Mouse (Mus musculus): ENCODE data around the gene Wrap53. TPM values are rescaled to one million over a fixed set of nuclear protein-coding genes. Genes with fewer than 3 reads are reported as not detected.
"Not testable (repeated sequence)": the region's sequence is repeated elsewhere in the genome, so short reads cannot be mapped to it uniquely, and the experiment has no call there.

Gene Wrap53
- total RNA-seq (2014; fragmentation: Nextera tagmentation), result 8.0 and 18.8 TPM in 2 replicates
- 6.5 and 11.3 TPM in 2 replicates for total RNA-seq (2017)

- peak; percentile 70 for ATAC-seq (replicated peaks; ENCODE audit: poor library complexity, severe bottlenecking)
Measured at GRCm38 (mm10) chr11:69580091-69580514, at the start of gene Wrap53, which contains the start of gene Trp53. Gene Wrap53, minus strand, starts transcription at chr11:69580255. Gene Trp53, plus strand, starts transcription at chr11:69580359.

- ATAC-seq (replicated peaks; ENCODE audit: poor library complexity, severe bottlenecking), result no peak
Measured at GRCm38 (mm10) chr11:69629802-69630201, 49.7 kb upstream of the Wrap53 start.

- peak; percentile 30 for ATAC-seq (replicated peaks; ENCODE audit: poor library complexity, severe bottlenecking)
Measured at GRCm38 (mm10) chr11:69628286-69628685, 48.2 kb upstream of the Wrap53 start.

DNA sequence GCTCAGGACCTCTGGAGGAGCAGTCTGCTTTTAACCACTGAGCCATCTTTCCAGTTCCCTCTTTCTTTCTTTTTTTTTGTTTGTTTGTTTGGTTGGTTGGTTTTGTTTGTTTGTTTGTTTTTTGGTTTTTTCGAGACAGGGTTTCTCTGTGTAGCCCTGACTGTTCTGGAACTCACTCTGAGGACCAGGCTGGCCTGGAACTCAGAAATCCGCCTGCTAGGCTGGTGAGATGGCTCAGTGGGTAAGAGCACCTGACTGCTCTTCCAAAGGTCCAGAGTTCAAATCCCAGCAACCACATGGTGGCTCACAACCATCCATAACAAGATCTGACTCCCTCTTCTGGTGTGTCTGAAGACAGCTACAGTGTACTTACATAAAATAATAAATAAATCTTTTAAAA, 44.3 kb upstream of the Wrap53 start:
- ATAC-seq (replicated peaks; ENCODE audit: poor library complexity, severe bottlenecking), result not testable (repeated sequence)

GRCm38 (mm10) chr11:69623006-69623405, 43.0 kb upstream of the Wrap53 start:
- ATAC-seq (replicated peaks; ENCODE audit: poor library complexity, severe bottlenecking), result no peak

DNA sequence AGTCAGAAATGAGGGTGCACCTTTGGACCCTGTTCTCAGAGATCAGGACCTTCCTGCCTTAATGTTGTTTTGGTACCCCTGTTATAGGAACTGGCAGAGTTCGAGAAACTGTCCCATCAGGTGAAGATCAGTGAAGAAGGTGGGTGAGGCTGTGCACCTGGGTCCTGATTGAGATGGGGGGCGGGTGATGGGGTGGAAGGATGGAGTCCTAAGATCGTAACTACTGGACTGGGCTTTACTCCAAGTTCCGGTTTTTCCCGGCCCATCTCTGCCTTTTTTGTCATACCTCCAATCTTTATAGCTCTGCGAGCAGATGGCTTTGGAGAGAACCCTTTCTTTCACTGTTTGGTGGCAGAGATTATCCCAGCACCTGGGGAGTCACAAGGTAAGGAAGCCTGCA, 42.4 kb upstream of the Wrap53 start:
- no peak for ATAC-seq (replicated peaks; ENCODE audit: poor library complexity, severe bottlenecking)

DNA sequence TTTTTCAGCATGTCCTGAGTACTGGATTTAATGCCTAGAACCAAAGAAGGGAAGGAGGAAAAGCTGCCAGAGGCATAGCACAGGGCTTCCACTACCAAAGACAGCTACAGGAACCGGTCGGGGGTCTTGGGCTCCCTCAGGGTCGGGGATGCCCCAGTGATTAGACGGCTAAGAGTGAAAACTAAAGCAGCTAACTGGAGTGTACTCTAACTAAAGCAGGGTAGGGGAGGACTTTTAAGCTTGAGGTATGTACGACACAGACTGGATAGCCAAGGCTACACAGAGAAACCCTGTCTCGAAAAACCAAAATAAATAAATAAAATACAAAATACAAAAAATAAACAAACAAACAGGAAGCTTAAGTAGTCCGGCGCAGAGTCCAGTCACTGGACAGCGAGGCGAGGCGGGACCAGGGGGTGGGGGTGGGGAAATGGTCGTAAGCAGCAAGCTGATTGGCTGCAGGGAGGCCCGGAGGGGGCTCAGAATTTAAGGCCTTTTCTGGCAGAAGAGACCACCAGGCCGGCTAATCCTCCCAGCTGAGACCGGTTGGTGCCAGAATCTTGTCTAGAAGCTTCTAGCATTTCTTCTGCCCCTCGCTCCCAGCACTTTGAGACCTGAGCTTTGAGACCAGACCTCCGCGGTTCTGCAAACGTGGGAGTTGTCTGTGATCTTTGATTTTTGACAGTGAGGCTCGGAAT, 41.7 kb upstream of the Wrap53 start, which contains the start of gene Sat2:
Gene Sat2 (plus strand): TSS at position 454 of the 698 bp plus-strand sequence.
- 0 out of 2 replicates have a peak, but pooled peaks have one; percentile 30 for ATAC-seq (replicated peaks; ENCODE audit: poor library complexity, severe bottlenecking)

- ATAC-seq (replicated peaks; ENCODE audit: poor library complexity, severe bottlenecking), result no peak
Measured at GRCm38 (mm10) chr11:69620394-69621081, 40.5 kb upstream of the Wrap53 start.

- no peak for ATAC-seq (replicated peaks; ENCODE audit: poor library complexity, severe bottlenecking)
Measured at GRCm38 (mm10) chr11:69617805-69618204, 37.8 kb upstream of the Wrap53 start, which contains the start of gene Shbg. Gene Shbg, minus strand, starts transcription at chr11:69617905.

- ATAC-seq (replicated peaks; ENCODE audit: poor library complexity, severe bottlenecking), result no peak
Measured at GRCm38 (mm10) chr11:69616781-69617180, 36.7 kb upstream of the Wrap53 start.

- not testable (repeated sequence) for ATAC-seq (replicated peaks; ENCODE audit: poor library complexity, severe bottlenecking)
Measured at GRCm38 (mm10) chr11:69614257-69614588, 34.2 kb upstream of the Wrap53 start.

- ATAC-seq (replicated peaks; ENCODE audit: poor library complexity, severe bottlenecking), result peak; percentile 66; the same call in 1 of the 2 replicates
Measured at GRCm38 (mm10) chr11:69613553-69614256, 33.6 kb upstream of the Wrap53 start.

GRCm38 (mm10) chr11:69610899-69611298, 30.8 kb upstream of the Wrap53 start:
- ATAC-seq (replicated peaks; ENCODE audit: poor library complexity, severe bottlenecking), result no peak

DNA sequence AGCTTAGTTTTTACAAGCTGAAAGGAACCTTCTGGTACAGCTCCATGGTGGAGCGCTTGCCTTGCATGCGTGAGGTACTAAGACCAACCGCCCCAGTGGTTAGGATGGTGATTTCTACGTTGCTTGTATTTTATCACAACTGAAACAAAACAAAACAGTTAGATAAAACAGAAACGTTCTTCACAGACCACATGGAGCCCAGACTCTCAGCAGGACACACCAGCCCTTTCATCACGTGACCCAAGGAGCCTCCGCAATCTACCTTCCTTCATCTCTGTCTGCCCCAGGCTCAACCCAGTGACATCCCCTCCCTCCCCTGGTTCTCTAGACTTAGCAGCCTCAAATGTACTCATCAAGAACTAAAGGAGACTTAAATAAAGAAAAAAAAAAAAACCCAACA, 29.4 kb upstream of the Wrap53 start:
- no peak for ATAC-seq (replicated peaks; ENCODE audit: poor library complexity, severe bottlenecking)

DNA sequence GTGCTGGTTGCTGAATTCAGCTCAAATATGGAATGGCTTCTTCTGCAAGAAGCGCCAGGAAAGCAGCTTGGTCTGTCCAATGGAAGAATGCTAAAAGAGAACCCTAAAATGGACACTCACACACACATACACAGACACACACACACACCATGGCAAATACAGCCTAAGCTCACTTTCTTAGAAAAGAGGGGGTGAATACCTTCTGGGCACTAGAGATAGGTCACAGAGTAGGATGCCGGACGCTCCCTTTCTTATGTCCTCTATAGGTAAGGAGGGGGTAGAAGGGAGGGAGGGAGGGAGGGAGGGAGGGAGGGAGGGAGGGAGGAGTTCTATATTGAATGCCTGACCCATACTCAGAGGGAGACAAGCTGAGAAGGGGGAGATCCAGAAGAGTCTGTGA, 28.5 kb upstream of the Wrap53 start:
- ATAC-seq (replicated peaks; ENCODE audit: poor library complexity, severe bottlenecking), result no peak

DNA sequence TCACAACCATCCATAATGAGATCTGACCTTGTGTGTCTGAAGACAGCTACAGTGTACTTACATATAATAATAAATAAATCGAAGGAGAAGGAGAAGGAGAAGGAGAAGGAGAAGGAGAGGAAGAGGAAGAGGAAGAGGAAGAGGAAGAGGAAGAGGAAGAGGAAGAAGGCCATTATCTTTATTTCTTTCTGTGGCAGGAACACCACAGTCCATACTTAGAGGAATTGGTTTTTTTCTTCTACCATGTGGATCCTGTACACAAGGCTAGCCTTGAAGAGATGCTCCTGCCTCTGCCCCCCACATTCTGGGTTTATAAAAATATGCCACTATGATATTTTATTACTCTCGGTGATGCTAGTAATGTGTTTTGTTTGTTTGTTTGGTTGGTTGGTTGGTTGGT, 26.8 kb upstream of the Wrap53 start:
- no peak for ATAC-seq (replicated peaks; ENCODE audit: poor library complexity, severe bottlenecking)

DNA sequence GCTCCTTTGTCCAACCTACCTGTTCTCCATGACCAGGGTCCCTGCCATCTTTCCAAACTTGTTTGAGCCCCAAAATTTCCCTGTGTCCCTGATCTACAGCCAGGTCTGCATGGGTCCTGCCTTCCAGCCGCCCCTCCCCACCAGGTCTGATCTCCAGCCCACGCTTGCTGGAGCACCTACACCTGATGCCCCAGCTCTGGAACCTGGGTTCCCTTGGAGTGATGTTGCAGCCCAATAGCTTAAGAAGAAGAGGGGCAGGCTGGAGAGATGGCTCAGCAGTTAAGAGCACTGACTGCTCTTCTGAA, 26.4 kb upstream of the Wrap53 start:
- no peak for ATAC-seq (replicated peaks; ENCODE audit: poor library complexity, severe bottlenecking)

DNA sequence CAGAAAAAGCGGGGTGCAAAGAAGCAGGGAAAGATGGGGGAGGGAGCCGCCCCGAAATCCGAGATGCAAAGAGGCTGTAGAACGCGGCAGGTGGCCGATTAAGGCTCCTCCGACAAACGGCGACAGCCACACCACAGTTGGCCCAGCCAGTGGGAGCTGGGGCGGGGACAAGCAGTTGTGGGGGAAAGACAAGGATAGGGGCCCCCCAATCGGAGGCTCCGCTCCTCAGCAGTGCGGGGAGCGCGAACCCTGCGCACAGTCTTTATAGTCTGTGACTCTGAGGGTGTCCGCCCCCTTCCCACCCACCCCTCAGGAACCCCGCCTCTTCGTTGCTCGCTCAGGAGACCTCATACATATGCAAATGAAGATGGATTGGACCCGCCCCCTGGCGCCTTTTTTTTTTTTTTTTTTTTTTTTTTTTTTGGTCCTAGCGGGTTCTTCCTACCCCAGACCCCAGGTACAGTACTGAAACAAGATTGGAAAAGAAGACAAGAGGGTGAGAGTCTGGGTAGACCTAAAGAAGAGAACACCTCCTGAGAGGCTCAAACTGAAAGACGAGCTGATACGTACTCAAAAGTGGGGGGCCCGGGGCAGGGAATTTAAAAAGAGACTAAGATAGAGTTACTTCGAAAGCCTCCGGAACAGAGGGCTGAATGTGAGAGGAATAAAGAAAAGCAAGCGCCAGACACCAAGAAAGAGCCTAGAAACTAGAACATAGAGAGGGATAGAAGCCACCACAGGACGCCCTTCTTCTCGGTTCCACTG, 25.9 kb upstream of the Wrap53 start, which contains the start of gene Atp1b2:
Gene Atp1b2 (minus strand): TSS at position 217 of the 765 bp plus-strand sequence.
- peak; percentile 78 for ATAC-seq (replicated peaks; ENCODE audit: poor library complexity, severe bottlenecking)

GRCm38 (mm10) chr11:69604795-69605664, 25.0 kb upstream of the Wrap53 start:
- ATAC-seq (replicated peaks; ENCODE audit: poor library complexity, severe bottlenecking), result peak; percentile 13; the same call in 1 of the 2 replicates
